Mouse (Mus musculus) forebrain, embryonic 14.5 days (tissue): Measurements from ENCODE around the gene C3. TPM values are rescaled to one million over a fixed set of nuclear protein-coding genes. Genes with fewer than 3 reads are reported as not detected.

ENCODE experiments used
- ATAC-seq: fragments of 200-750 bp; cut with Nextera tagmentation; 2 replicates; pipeline ENCODE4 v1.8.0; 2017; ENCODE audit warnings: mild to moderate bottlenecking, moderate library complexity
- DNase-seq: peaks from one replicate; pipeline ENCODE4 v3.0.0-alpha.2; 2015; ENCODE audit warnings: low spot score
- H3K27ac ChIP-seq: fragments of 300-500 bp; sonication (generic); 2 replicates; pipeline ENCODE4 v1.5.1; 2014; ENCODE audit warnings: low read depth, mild to moderate bottlenecking, control low read depth, low read length, moderate library complexity
- H3K27me3 ChIP-seq: fragments of 300-500 bp; sonication (generic); replicated peaks from 2 replicates; pipeline ENCODE4 v1.6.1; 2014; ENCODE audit warnings: low read length, control low read depth, mixed read lengths; ENCODE audit not compliant: control insufficient read depth, insufficient read depth
- H3K36me3 ChIP-seq: fragments of 300-500 bp; sonication (generic); 2 replicates; pipeline ENCODE4 v1.6.1; 2014; ENCODE audit warnings: low read length, control low read depth; ENCODE audit not compliant: control insufficient read depth, insufficient read depth
- H3K4me1 ChIP-seq: fragments of 300-500 bp; sonication (generic); 2 replicates; pipeline ENCODE4 v1.6.1; 2014; ENCODE audit warnings: antibody characterized with exemption, low read length, control low read depth; ENCODE audit not compliant: control insufficient read depth, insufficient read depth
- H3K4me2 ChIP-seq: fragments of 300-500 bp; sonication (generic); 2 replicates; pipeline ENCODE4 v1.6.1; 2014; ENCODE audit warnings: mild to moderate bottlenecking, control low read depth, low read length
- H3K4me3 ChIP-seq: fragments of 300-500 bp; sonication (generic); 2 replicates; pipeline ENCODE4 v1.5.1; 2014; ENCODE audit warnings: low read depth, low read length, control low read depth
- H3K9ac ChIP-seq: fragments of 300-500 bp; sonication (generic); 2 replicates; pipeline ENCODE4 v1.6.1; 2014; ENCODE audit warnings: mild to moderate bottlenecking, low read length, control low read depth, moderate library complexity
- H3K9me3 ChIP-seq: fragments of 300-500 bp; sonication (generic); replicated peaks from 2 replicates; pipeline ENCODE4 v1.6.1; 2016; ENCODE audit warnings: low read length, control low read depth, mixed read lengths; ENCODE audit not compliant: control insufficient read depth
- WGBS: fragments of 180-500 bp; shearing (Covaris S2); extraction: QIAGEN DNeasy Blood & Tissue Kit; methylation state at CpG from one replicate; pipeline ENCODE4 v1.1.7; 2014; 5-methylcytosine and 5-hydroxymethylcytosine counted together
- polyA plus RNA-seq: library from polyadenylated mRNA; unstranded; fragments of >200 nt; fragmentation: Nextera tagmentation; extraction: Ambion mirVana; gene quantifications from 2 replicates; pipeline ENCODE4 v1.2.1, GENCODE M21; 2014

The C3 gene
- polyA plus RNA-seq, 1 experiment from 2014 or later: 0.71 TPM

DNA sequence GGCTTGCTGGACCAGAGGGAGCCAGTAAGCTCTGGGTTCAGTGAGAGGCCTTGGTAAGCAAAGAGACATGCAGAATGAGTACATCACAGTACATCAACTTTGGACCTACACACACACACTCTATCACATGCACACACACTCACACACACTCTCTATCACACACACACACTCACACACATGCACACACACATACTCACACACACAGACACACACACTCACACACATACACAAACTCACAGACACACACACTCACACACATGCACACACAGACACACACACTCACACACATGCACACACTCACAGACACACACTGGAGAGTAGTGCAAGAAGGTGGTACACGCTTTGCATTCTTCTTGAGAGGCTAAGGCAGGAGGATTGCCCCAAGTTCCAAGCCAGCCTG is 4.3 kb upstream of the C3 start:
- Histone ChIP-seq H3K27me3 (no peaks in the 10 kb centered on the region), H3K4me1 (no peaks in the 10 kb centered on the region), H3K4me3 (no peak overlapping the region), H3K4me2 (no peak overlapping the region), H3K9me3 (no peaks in the 10 kb centered on the region), H3K36me3 (peaks cover 23% of the 10 kb centered on the region), H3K9ac (no peak overlapping the region), H3K27ac (no peak overlapping the region)
- WGBS: 74% methylated on average over 1 of the region's 1 CpGs
- ATAC-seq (no peak), DNase-seq (no peak)

DNA sequence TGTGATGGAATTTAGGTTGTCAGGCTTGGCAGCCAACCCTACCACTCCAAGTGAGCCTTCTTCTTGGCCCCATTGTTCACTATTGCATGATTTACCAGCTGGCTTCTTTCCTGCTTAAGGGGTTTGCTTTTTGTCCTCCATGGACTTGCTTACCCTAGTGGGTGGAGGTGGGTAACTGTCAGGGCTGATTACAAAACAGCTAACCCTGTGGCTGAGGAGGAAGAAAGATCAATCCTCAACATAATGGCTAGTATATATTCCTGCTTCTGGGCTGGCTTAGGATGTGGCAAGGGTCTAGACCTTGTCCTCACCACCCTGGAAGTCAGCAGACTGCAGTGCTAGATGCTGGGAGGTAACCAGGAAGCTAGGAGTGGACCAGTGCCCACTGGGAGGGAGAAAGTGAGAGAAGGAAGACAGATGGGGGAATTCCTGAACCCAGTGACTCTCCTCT is 3.4 kb upstream of the C3 start:
- ATAC-seq (no peak), DNase-seq (no peak)
- H3K36me3 ChIP-seq: peaks cover 14% of the 10 kb centered on the region; the same call in 1 of the 2 replicates
- no peaks in the 10 kb centered on the region for H3K9me3 ChIP-seq
- no peak overlapping the region for H3K4me2 ChIP-seq
- H3K27me3 ChIP-seq: no peaks in the 10 kb centered on the region
- no peak overlapping the region for H3K27ac ChIP-seq
- H3K4me3 ChIP-seq: no peak overlapping the region
- no peak overlapping the region for H3K9ac ChIP-seq
- no peaks in the 10 kb centered on the region for H3K4me1 ChIP-seq

DNA sequence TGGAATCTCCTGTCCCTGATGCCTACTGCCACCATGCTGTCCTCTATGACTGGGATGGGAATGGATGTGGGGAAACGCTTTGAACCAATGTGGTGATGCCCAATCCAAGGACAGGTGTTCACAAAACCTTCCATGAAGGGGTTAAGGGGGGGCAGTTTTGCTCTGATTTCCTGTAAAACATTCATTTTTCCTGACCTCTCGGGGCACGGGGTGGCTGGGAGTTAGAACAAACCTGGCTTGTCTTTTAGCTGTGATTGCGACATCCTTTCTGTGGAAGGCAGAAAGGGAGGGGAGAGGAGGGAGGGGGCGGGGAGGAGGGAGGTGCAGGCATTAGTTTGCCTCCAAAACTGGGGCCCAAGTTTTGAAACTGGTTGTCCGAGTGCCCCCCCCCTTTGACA is 2.8 kb upstream of the C3 start:
- DNase-seq (no peak), ATAC-seq (no peak)
- peaks cover 8% of the 10 kb centered on the region; the same call in 1 of the 2 replicates for H3K36me3 ChIP-seq
- no peak overlapping the region for H3K4me2 ChIP-seq
- H3K9ac ChIP-seq: no peak overlapping the region
- no peaks in the 10 kb centered on the region for H3K27me3 ChIP-seq
- no peaks in the 10 kb centered on the region for H3K4me1 ChIP-seq
- 78% methylated on average over 6 of the region's 6 CpGs for whole genome bisulfite sequencing
- H3K27ac ChIP-seq: no peak overlapping the region
- H3K4me3 ChIP-seq: no peak overlapping the region
- no peaks in the 10 kb centered on the region for H3K9me3 ChIP-seq

DNA sequence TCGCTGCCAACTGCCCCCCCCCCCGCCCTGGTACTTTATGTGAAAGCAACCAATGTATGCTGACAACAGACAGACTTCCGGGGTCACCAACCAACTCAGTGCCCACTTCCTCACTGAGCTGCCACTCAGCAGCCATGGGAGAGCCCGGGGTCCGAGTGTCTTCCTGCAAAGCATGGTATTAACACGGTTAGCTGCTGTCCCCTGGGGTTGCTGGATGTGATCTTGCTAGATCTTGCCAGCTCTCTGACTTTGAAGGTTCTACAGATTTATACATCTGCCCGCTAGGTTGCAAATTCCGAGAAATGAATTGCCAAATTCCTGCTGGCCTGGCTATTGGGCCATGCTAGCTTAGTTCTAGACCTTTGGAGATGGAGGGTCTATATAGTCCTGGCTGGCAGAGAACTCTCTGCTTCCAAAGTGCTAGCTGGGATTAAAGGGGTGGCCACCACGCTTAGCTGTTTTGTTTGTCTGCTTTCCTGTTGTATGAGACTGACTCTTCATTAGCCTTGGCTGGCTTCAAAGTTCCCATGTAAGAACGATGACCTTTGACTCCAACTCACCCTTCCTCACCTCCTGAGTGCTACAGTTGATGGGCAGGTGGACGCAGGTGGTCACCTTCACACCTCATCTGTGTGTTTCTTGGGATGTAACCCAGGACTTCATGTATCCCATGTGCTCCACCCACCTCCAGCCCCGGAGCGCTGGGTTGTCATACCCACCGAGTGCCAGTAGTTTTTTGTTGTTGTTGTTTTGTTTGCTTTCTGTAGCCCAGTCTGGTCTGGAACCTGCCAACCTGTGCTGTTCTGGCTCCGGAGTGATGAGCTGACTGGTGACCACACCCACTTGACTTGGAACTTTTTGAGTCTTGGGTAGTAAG is 2.2 kb upstream of the C3 start:
- Histone ChIP-seq H3K27me3 (no peaks in the 10 kb centered on the region), H3K9me3 (no peaks in the 10 kb centered on the region), H3K9ac (no peak overlapping the region), H3K27ac (no peak overlapping the region), H3K36me3 (0 out of 2 replicates have a peak, but pooled peaks cover 6% of the 10 kb centered on the region), H3K4me1 (no peaks in the 10 kb centered on the region), H3K4me2 (no peak overlapping the region), H3K4me3 (no peak overlapping the region)
- no peak for DNase-seq
- ATAC-seq: no peak
- 77% methylated on average over 15 of the region's 15 CpGs for WGBS

DNA sequence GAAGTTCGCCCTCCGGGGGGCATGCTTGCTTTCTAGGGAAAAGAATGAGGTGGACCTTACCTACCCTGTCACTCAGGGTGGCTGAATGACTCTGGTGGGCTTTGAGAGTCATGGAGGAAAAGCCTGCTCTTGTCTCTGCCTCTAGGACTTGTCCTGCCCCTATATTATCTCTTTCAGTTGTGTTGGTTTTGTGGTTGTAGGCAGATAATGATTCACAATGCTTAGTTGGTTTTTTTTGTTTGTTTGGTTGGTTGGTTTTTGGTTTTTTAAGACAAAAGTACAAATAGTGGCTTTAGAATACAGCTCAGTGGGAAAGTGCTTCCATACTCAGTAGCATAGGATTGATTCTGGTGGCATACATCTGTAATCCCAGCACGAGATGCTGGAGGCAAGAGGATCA is 937 bp upstream of the C3 start:
- ATAC-seq (no peak), DNase-seq (no peak)
- no peak overlapping the region for H3K9ac ChIP-seq
- no peak overlapping the region for H3K27ac ChIP-seq
- H3K4me1 ChIP-seq: no peaks in the 10 kb centered on the region
- 86% methylated on average over 3 of the region's 3 CpGs for WGBS
- H3K9me3 ChIP-seq: no peaks in the 10 kb centered on the region
- H3K4me2 ChIP-seq: no peak overlapping the region
- no peaks in the 10 kb centered on the region for H3K27me3 ChIP-seq
- H3K4me3 ChIP-seq: no peak overlapping the region
- H3K36me3 ChIP-seq: no peaks in the 10 kb centered on the region

DNA sequence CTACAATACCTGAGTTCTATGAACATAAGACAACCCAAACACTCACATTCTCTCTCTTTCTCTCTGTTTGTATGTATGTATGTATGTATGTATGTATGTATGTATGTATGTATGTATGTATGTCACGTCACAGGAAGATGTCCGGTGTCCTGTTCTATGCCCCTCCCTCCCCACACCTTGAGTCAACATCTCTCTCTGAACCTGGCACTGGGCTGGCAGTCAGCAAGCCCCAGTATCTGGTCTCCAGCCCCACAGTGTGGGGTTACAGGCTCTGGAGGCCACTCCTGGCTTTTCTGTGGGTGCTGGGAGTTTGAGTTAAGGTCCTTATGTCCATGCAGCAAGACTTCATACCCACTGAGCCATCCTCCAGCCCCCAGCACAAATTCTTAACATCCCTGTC is 468 bp downstream of the C3 start:
- DNase-seq: no peak
- Histone ChIP-seq H3K27me3 (no peaks in the 10 kb centered on the region), H3K9me3 (no peaks in the 10 kb centered on the region), H3K4me1 (no peaks in the 10 kb centered on the region), H3K36me3 (no peaks in the 10 kb centered on the region), H3K4me2 (no peak overlapping the region), H3K9ac (no peak overlapping the region), H3K4me3 (no peak overlapping the region), H3K27ac (no peak overlapping the region)
- no peak for ATAC-seq
- 90% methylated on average over 2 of the region's 2 CpGs for WGBS

DNA sequence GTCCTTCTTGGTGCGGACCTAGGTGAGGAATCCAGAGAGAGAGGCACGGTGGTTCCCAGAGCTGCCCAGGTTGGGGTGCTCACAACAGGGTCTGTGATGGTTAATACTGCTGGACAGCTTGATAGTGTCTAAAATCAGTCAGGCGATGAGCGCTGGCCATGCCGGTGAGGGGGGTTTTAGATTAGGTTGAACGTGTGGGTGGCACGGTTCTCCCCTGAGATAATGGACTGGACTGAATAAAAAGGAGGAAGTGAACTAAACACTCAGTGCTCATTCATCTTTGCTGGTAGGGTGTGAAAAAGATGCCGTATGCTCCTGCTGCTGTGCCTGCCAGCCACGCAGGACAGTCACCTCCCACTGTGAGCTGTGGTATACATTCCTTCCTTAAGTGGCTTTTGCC is 4.6 kb downstream of the C3 start:
- no peaks in the 10 kb centered on the region for H3K4me1 ChIP-seq
- no peaks in the 10 kb centered on the region for H3K9me3 ChIP-seq
- H3K36me3 ChIP-seq: no peaks in the 10 kb centered on the region
- no peak overlapping the region for H3K4me3 ChIP-seq
- no peak for ATAC-seq
- no peak overlapping the region for H3K4me2 ChIP-seq
- DNase-seq: no peak
- no peak overlapping the region for H3K9ac ChIP-seq
- no peaks in the 10 kb centered on the region for H3K27me3 ChIP-seq
- WGBS: 80% methylated on average over 9 of the region's 9 CpGs
- H3K27ac ChIP-seq: no peak overlapping the region

DNA sequence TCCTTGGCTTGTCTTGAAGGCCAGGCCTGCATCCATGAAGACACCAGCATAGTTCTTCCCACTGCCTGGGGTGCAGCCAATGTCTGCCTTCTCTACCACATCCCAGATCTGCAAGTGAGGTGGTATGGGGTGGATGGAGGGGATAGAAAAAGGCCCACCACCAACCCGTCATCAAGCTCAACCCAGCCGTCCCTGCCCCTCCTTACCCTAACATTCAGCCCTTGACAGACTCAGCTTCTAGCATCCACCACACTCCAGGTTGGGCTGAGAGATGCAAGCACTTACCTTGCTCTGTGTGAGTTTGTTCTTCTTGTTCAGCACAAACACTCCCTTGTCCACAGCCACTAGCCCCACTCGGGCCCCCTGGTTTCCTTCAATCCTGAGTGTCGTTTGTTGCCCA is 6.0 kb downstream of the C3 start:
- Histone ChIP-seq H3K9ac (no peak overlapping the region), H3K36me3 (no peaks in the 10 kb centered on the region), H3K4me1 (no peaks in the 10 kb centered on the region), H3K27ac (no peak overlapping the region), H3K27me3 (no peaks in the 10 kb centered on the region), H3K9me3 (no peaks in the 10 kb centered on the region), H3K4me2 (no peak overlapping the region), H3K4me3 (no peak overlapping the region)
- ATAC-seq (no peak), DNase-seq (no peak)
- 81% methylated on average over 4 of the region's 4 CpGs for WGBS

DNA sequence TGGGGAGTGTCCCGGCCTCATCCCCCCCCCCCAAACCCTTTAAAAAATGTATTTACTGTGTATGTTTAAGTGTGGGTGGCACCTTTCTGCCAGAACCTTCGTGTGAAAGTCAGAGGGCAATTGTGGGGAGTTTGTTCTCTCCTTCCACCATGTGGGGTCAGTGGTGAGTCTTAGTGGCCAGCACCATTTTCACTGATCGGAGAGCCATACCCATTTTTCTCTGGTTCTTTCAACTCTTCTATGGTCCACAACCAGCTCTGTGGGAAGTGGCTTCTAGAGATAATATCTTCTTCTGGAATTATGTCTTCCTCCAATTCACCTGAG is 8.1 kb downstream of the C3 start:
- WGBS: 25% methylated on average over 3 of the region's 3 CpGs
- DNase-seq (peak; percentile 11), ATAC-seq (no peak)
- Histone ChIP-seq H3K4me1 (no peaks in the 10 kb centered on the region), H3K27ac (no peak overlapping the region), H3K9ac (no peak overlapping the region), H3K36me3 (no peaks in the 10 kb centered on the region), H3K27me3 (no peaks in the 10 kb centered on the region), H3K4me2 (no peak overlapping the region), H3K4me3 (no peak overlapping the region), H3K9me3 (no peaks in the 10 kb centered on the region)
